11 mouse cellular contexts compared by ENCODE assay signal in the genomic region with DNA sequence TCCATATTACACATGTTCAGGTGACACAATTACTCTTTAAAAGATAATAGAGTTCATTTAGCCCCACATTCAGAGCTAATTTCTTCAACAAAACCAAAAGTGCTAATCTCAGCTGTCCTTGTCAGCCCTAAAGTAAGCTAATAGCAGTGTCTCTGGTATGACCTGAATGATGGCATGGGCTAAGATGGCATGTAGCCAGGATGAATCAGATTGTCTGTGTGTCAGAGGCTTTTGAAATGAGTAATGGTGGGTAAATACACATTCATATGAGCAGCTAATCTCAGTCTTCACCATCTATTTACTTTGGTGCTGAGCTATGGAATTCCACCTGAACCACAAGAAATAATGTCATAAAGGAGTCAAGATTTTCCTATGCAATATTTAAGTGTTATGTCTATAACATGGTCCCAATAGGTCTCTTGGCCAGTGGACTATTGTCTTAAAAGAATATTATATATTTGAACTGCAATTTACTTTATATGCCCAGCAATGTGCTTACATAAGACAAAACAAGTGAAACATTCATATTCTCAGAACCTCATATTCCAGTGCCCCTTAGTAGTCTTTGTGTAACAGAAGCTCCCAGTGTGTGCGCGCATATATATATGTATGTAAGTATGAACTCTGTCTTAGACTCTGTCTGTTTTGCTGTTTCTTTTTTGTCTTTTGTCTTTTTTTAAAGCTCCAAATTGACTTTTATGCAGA.
DNase-seq lines count a peak whose midpoint lies in the region; ATAC-seq and TF ChIP-seq lines count a peak whose summit lies in the region.
"Had no signal": no experiment of that assay in that cellular context is flagged by ENCODE, and none has a peak within 500 bp of the region (broad histone marks: within the 10 kb centered on the region; RNA-seq: fewer than 3 reads in every experiment).

No protein-coding gene starts in this region.

- no peak overlapping the region for H3K9ac ChIP-seq in midbrain, embryonic 11.5 days (ENCODE audit: low read length)
- H3K9ac ChIP-seq: heart, embryonic 15.5 days; neural tube, embryonic 13.5 days had no signal

- no peak overlapping the region for H3K4me2 ChIP-seq in midbrain, embryonic 11.5 days
- peak overlapping the region; percentile 5 for H3K4me2 ChIP-seq in myocyte (ENCODE audit: low read depth)
- H3K4me2 ChIP-seq: heart, embryonic 15.5 days; neural tube, embryonic 13.5 days had no signal

- no peaks in the 10 kb centered on the region for H3K36me3 ChIP-seq in midbrain, embryonic 11.5 days (ENCODE audit: control insufficient read depth, insufficient read depth, low read length)
- H3K36me3 ChIP-seq in midbrain, embryonic 10.5 days, result no peaks in the 10 kb centered on the region
- no peaks in the 10 kb centered on the region for H3K36me3 ChIP-seq in myocyte (ENCODE audit: control insufficient read depth, insufficient read depth)
- H3K36me3 ChIP-seq: G1E; heart, embryonic 15.5 days; neural tube, embryonic 13.5 days had no signal

- 100% methylated on average over 2 of the region's 2 CpGs for WGBS in midbrain, embryonic 11.5 days
- WGBS in midbrain, embryonic 10.5 days, result 100% methylated on average over 2 of the region's 2 CpGs

- H3K4me3 ChIP-seq in midbrain, embryonic 11.5 days (ENCODE audit: low read depth, low read length), result no peak overlapping the region
- no peak overlapping the region for H3K4me3 ChIP-seq in midbrain, embryonic 10.5 days
- no peak overlapping the region for H3K4me3 ChIP-seq in myocyte
- H3K4me3 ChIP-seq: heart, embryonic 15.5 days; left cerebral cortex, adult 2 months; neural tube, embryonic 13.5 days had no signal

- no peaks in the 10 kb centered on the region for H3K4me1 ChIP-seq in midbrain, embryonic 11.5 days (ENCODE audit: control insufficient read depth, insufficient read depth, low read length)
- H3K4me1 ChIP-seq in midbrain, embryonic 10.5 days, result no peaks in the 10 kb centered on the region
- H3K4me1 ChIP-seq: heart, embryonic 15.5 days; neural tube, embryonic 13.5 days had no signal

- H3K79me2 ChIP-seq in myocyte (ENCODE audit: control insufficient read depth, insufficient read depth), result no peaks in the 10 kb centered on the region

- DNase-seq in midbrain, embryonic 11.5 days (ENCODE audit: low spot score, missing footprints), result no peak
- no peak for DNase-seq in midbrain, embryonic 10.5 days (ENCODE audit: low spot score)
- peak; percentile 66 for DNase-seq in Muller cell, postnatal 12 days (ENCODE audit: inconsistent ontology term)
- DNase-seq in adrenal gland, postnatal 25 days, result peak; percentile 31
- DNase-seq in testis, postnatal 10 days (ENCODE audit: low spot score), result no peak
- no peak for DNase-seq in thymus, postnatal 36 days

- no peak overlapping the region for H3ac ChIP-seq in myocyte (ENCODE audit: control insufficient read depth, insufficient read length)

- no peak overlapping the region for H3K27ac ChIP-seq in midbrain, embryonic 11.5 days (ENCODE audit: low read depth, low read length)
- H3K27ac ChIP-seq in midbrain, embryonic 10.5 days (replicated peaks), result no peak overlapping the region
- H3K27ac ChIP-seq: heart, embryonic 15.5 days; left cerebral cortex, adult 2 months; neural tube, embryonic 13.5 days had no signal

- 0 out of 2 replicates have a peak, but pooled peaks have one; percentile 31 for ATAC-seq in midbrain, embryonic 11.5 days (ENCODE audit: low FRiP score)

- H3K9me3 ChIP-seq in midbrain, embryonic 11.5 days (ENCODE audit: control insufficient read depth, low read length), result no peaks in the 10 kb centered on the region
- no peaks in the 10 kb centered on the region for H3K9me3 ChIP-seq in midbrain, embryonic 10.5 days (replicated peaks)
- H3K9me3 ChIP-seq: G1E; heart, embryonic 15.5 days; neural tube, embryonic 13.5 days had no signal

- H3K27me3 ChIP-seq in midbrain, embryonic 11.5 days (ENCODE audit: control insufficient read depth, insufficient read depth, low read length), result no peaks in the 10 kb centered on the region
- H3K27me3 ChIP-seq in midbrain, embryonic 10.5 days (ENCODE audit: low read depth, poor library complexity, severe bottlenecking), result no peaks in the 10 kb centered on the region
- H3K27me3 ChIP-seq in myocyte (ENCODE audit: control insufficient read depth, insufficient read depth, insufficient read length), result no peaks in the 10 kb centered on the region
- H3K27me3 ChIP-seq: heart, embryonic 15.5 days; neural tube, embryonic 13.5 days had no signal

- TF ChIP-seq POLR2A in myocyte (IDR thresholded peaks at IDR 0.05; ENCODE audit: insufficient read length, low read depth), result no peak

TF ChIP-seq in myocyte, 11 proteins besides CTCF, POLR2A, EP300 and RAD21:
- TF ChIP-seq TCF12 (IDR thresholded peaks at IDR 0.05; ENCODE audit: insufficient read depth, poor library complexity, severe bottlenecking), result no peak
- TF ChIP-seq MAX (IDR thresholded peaks at IDR 0.05; ENCODE audit: low read depth), result no peak
- no peak for TF ChIP-seq CEBPB (IDR thresholded peaks at IDR 0.05; ENCODE audit: insufficient read depth, poor library complexity, severe bottlenecking)
- no peak for TF ChIP-seq REST (IDR thresholded peaks at IDR 0.05; ENCODE audit: insufficient read depth, insufficient read length)
- TF ChIP-seq USF1 (IDR thresholded peaks at IDR 0.05; ENCODE audit: low read depth), result no peak
- TF ChIP-seq E2F4 (IDR thresholded peaks at IDR 0.05; ENCODE audit: insufficient read depth), result no peak
- TF ChIP-seq SRF (IDR thresholded peaks at IDR 0.05; ENCODE audit: control insufficient read depth, insufficient read length, low read depth), result no peak
- TF ChIP-seq TCF3 (IDR thresholded peaks at IDR 0.05; ENCODE audit: insufficient read length, low read depth), result no peak
- TF ChIP-seq POLR2AphosphoS2 (IDR thresholded peaks at IDR 0.05; ENCODE audit: insufficient read length, low read depth), result no peak
- no peak for TF ChIP-seq MYOD1 (IDR thresholded peaks at IDR 0.05; ENCODE audit: control insufficient read depth in 1 of 3, insufficient read length in 2 of 3, low read depth in 2 of 3)
- TF ChIP-seq MYOG (IDR thresholded peaks at IDR 0.05; ENCODE audit: control insufficient read depth in 1 of 3, insufficient read depth in 1 of 3, insufficient read length in 2 of 3, low read depth in 2 of 3), result no peak

Comparison
In these comparisons a context has a peak if more than half of its experiments do, and no peak if none do; other contexts are left out.
1. DNase-seq: peak in Muller cell, postnatal 12 days (single experiment) and adrenal gland, postnatal 25 days (single experiment); none in midbrain, embryonic 11.5 days (single experiment), midbrain, embryonic 10.5 days (single experiment), testis, postnatal 10 days (single experiment) and thymus, postnatal 36 days (0 of 2).